Mouse (Mus musculus): ENCODE results near the gene Zfp146.
A peak's percentile ranks its signal among the peaks of the same experiment; 100 is the strongest.
"Not testable (repeated sequence)": the region's sequence is repeated elsewhere in the genome, so short reads cannot be mapped to it uniquely, and the experiment has no call there.

Gene Zfp146

GRCm38 (mm10) chr7:30192088-30192487, 22.5 kb upstream of the Zfp146 start:
- no peak for DNase-seq (ENCODE audit: low spot score in 2 of 2)

GRCm38 (mm10) chr7:30189116-30189491, 19.6 kb upstream of the Zfp146 start:
- DNase-seq (ENCODE audit: low spot score in 2 of 2): no peak

DNA sequence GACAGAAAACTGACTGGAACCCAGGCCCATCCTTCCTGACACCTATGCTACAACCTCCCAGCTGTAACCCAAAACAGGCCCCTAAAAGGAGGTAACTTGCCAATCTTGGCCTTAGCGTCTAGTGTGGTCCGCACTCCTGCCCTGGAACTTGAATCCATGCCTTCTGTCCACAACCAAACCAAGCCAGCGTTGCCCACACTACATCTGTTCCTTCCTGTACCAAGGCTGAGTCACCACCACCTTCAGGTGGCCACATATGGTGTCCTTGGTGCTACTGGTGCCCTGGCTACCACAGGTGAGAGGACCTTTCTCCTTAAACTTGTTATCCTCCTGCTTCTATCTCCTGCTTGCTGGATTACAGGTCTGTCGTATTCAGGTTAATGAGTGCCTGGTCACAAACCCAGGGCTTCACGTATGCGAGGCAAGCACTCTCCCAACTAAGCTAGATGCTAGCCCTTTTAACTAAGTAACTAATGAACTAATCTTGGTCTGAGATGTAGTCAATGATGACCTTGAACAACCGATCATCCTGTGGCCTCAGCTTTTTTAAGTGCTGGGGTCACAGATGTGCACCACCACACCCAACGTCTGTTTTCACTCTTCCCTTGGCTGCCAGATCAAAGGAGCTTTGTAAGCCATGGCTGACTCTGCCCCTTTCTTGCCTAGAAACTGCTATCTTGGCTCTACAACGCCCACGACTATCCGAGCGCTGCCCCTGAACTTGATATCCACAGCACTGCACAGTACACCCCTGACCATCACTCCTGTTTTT, 19.0 kb upstream of the Zfp146 start:
- DNase-seq (ENCODE audit: low spot score in 2 of 2): no peak

DNA sequence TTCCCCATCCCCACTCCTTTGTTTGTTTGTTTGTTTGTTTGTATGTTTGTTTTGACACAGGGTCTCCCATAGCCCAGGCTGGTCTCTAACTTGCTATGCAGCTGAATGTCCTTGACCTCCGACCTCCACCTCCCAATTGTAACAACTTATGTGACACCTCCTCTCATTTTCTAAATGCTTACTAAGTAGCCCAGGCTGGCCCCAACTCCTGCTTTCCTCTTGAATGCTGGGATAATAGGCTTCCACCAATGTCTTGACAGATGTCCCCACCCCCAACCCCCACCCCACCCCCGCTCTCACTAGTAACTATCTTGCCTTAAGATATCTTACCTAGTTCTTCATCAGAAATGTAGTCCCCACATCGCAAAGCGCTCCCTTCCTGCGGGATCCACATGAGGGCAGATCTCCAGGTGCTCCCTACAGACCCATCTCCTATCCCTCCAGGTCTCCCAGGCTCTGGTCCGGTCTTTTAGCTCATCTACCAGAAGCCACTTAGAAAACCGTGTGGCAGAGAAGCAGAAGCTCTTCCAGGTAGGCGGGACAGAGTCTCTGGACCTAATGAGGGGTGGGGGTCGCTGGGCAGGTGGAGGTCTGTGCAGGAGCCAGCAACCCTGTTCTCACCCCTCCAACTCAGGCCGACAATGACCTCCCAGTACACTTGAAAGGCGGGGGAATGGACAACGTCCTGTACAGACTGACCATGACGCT, 15.2 kb upstream of the Zfp146 start:
- peak in 1 of 2 experiments; percentile 1 for DNase-seq (ENCODE audit: low spot score in 2 of 2)

GRCm38 (mm10) chr7:30183879-30184289, 14.3 kb upstream of the Zfp146 start, which contains the start of gene Cox7a1:
Cox7a1 (plus strand) TSS chr7:30184144.
- DNase-seq (ENCODE audit: low spot score in 2 of 2): peak in 1 of 2 experiments; percentile 69

DNA sequence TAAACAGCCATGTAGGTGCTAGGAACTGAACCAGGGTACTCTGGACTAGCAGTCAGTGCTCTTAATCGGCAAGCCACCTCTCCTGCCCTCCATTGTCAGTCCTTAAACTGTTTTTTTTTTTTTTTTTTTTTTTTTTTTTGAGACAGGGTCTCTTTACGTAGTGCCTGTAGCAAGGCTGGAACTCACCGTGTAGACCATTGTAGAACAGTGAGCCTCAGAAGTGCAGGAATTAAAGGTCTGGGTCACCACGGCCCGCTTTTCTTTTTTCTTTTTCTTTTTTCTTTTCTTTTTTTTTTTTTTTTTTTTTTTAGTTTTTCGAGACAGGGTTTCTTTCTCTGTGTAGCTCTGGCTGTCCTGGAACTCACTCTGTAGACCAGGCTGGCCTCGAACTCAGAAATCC, 13.6 kb upstream of the Zfp146 start:
- DNase-seq (ENCODE audit: low spot score in 2 of 2): not testable (repeated sequence)

DNA sequence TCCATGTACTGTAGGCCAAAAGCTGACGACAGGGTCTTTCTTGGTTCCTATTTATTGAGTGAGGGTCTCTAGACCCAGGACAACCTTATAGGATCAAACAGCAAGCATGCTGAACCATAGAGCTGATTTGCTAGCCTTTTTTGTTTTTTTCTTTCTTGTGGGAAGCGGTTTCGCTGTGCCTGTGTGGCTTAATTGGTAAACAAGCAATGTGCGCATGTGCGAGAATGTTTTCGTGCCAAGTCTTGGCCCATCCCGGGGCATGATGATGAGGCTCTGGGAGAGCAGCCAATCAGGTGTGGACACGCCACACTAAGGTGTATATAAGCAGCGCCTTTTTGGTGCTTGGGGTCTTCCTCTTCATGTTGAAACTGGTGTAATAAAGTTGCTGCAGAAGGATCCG, 12.4 kb upstream of the Zfp146 start:
- DNase-seq (ENCODE audit: low spot score in 2 of 2): not testable (repeated sequence)

GRCm38 (mm10) chr7:30181308-30181707, 11.8 kb upstream of the Zfp146 start:
- peak in 1 of 2 experiments; percentile 83 for DNase-seq (ENCODE audit: low spot score in 2 of 2)

DNA sequence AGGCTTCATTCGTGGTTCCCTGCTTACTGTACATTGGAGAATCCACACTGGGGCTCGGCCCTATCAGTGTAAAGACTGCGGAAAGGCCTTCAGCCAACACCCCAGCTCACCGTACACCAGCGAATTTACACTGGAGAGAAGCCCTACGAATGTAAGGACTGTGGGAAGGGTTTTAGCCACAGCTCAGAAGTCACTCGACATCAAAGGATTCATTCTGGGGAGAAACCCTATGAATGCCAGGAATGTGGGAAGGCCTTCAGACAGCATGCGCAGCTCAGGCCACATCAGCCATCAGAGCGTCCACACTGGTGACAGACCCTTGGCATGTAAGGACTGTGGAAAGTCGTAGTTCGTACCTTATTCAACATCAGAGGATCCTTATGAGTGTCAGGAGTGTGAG, 8.7 kb upstream of the Zfp146 start:
- DNase-seq (ENCODE audit: low spot score in 2 of 2): no peak

- DNase-seq (ENCODE audit: low spot score in 2 of 2): no peak
Measured at GRCm38 (mm10) chr7:30176474-30176873, 6.9 kb upstream of the Zfp146 start.

DNA sequence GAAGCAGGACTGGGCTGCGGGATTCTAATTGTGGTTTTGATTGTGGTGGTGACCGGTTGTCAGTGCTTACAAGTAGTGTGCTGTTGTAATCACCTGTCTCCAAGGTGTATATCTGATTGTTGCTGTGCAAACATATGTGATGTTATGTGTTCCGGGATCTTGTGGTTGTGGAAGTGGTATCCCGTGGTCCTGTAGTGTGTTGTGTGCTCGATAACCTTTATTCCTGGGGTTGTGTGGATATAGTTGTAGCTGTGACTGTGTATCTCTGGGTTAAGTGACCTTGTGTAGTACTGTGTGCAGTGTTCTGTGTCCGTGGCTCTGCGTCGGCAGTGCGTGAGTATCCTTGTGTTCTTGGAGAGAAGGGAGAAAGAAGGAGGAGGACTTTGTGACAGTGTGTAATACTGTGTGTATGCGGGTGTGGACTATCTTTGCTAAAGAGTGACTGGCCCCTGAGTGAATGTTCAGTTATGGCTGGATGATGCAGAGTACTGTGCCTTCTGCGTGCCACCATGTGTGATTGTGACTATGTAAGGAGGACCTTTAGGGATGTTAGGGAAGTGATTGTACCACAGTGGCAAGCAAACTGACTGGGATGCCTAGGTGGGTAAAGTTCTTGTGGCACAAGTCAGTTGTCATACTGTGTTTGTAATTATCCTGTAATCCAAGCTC, 867 bp upstream of the Zfp146 start:
- no peak for DNase-seq (ENCODE audit: low spot score in 2 of 2)

GRCm38 (mm10) chr7:30168914-30169582, 502 bp downstream of the Zfp146 start:
- DNase-seq (ENCODE audit: low spot score in 2 of 2): no peak

DNA sequence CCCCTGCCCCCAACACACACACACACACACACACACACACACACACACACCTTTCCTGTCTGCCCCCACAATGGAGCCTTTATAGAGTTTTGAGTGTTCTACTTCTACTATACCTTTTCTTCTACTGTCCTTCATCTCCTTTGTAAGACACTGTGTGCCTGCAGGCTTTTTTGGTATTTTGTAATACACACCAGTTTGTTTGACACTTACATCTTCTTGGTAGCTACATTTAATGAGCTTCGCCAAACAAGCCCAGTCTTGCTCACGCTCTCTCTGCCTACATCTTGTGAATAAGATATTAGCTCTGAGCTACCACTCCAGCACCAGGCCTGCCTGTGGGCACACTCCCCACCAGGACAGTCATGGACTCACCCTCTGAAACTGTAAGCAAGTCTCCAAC, 4.8 kb downstream of the Zfp146 start:
- no peak for DNase-seq (ENCODE audit: low spot score in 2 of 2)

DNA sequence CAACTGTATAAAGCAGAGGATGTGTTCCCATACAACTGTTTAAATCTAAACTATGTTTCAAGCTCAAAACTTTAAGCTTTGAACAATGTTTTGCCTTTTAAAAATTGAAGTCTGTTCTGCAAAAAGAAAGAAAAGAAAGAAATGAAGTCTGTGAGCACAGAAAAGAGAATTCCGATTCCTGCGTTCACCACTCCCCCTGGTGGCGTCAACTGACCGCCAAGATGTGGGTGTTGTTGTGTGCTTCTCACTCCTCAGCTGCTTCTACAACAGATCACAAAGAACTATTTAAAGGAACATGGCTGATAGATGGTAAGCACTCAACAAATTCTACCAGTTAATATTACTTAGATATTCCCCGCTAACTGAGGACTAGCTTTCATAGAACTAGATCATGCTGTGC, 6.4 kb downstream of the Zfp146 start:
- DNase-seq (ENCODE audit: low spot score in 2 of 2): no peak

DNA sequence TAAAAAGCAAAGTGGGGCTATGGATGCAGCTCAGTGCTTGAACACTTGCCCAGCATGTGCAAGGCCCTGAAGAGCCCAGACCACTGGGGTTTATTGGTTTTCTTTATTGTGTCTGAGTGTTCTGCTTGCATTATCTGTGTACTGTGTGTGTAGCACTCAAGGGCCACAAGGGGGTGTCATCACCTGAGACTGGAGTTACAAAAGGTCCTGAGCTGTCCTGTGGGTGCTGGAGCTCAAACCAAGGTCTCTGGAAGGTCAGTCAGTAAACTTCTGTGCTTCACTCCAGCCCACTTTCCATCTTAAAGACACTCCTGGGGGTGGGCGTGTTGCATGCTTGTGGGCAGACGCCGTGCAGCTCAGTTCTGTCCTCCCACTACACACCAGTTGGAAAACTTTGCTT, 14.0 kb downstream of the Zfp146 start:
- DNase-seq (ENCODE audit: low spot score in 2 of 2): no peak

GRCm38 (mm10) chr7:30154040-30154439, 15.5 kb downstream of the Zfp146 start:
- no peak for DNase-seq (ENCODE audit: low spot score in 2 of 2)

- no peak for DNase-seq (ENCODE audit: low spot score in 2 of 2)
Measured at GRCm38 (mm10) chr7:30147011-30147410, 22.5 kb downstream of the Zfp146 start.

DNA sequence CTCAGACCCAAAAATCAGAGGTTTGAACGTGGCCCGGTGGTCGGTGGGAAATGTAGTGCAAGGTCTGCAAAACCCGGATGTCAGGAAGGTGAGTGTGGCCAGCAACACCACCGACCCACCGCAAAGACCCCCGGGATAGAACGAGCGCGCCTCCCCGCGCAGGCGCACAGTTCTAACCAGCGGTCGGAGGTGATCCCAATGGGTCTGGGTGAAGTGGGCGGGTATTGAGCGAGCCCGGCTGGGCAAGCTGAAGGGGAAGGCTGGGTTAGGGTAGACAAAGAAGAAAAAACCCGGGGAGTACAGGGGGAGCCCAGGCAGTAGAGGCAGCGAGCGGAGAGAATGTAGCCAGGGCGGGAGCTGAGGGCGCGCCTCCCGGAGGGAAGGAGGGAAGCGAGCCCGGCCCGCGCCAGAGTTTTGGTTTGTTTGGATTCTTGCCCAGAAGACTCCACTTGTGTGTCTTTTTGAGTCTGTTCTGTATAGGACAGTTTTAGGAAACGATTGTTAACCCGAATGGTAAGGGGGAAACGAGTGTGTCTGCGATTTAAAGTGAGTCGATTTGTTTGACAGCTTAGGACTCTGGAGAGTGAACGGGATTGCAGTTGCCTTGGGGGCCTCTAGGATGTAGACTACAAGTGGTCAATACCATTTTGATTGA, 25.9 kb downstream of the Zfp146 start:
- DNase-seq (ENCODE audit: low spot score in 2 of 2): peak; percentile 44 to 50

- DNase-seq (ENCODE audit: low spot score in 2 of 2): no peak
Measured at GRCm38 (mm10) chr7:30143170-30143554, 26.4 kb downstream of the Zfp146 start.

GRCm38 (mm10) chr7:30136826-30137225, 32.7 kb downstream of the Zfp146 start:
- DNase-seq (ENCODE audit: low spot score in 2 of 2): no peak

DNA sequence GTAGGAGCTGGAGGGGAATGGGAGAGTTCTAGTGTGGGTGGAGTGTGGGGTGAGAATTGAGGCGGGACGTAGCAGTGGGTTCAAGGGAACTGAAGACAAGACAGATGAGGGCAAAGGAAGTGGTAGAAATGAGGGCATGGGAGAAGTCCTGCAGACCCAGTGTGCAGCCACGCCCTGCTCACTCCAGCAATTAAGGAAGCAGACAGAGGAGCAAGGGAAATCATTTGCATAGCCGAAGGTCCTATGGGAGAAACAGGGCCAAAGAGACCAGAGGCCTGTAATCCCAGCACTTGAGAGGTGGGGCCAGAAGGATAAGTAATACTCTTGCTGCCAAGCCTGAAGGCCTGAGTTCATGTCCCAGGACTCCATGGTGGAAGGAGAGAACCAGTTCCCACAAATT, 37.2 kb downstream of the Zfp146 start:
- DNase-seq (ENCODE audit: low spot score in 2 of 2): no peak

DNA sequence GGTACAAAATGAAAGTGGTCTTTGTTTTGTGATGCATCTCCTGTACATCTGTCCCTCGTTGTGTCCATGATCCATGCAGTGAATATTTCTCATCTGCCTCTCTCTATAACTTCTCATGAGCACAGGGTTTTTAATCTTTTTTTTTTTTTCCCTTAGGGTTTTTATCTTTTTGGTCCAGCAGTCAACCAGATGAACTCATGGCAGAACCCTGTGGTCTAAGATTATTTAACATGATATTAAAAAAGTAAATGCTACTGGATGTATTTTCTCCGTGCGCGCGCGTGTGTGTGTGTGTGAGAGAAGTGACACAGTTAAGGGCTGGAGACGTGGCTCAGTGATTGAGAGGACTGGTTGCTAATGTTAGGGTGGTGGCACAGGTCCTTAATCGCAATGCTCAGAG, 39.6 kb downstream of the Zfp146 start:
- no peak for DNase-seq (ENCODE audit: low spot score in 2 of 2)
